Mouse (Mus musculus): ENCODE results near the gene Catsperg1.
"Not testable (repeated sequence)": the region's sequence is repeated elsewhere in the genome, so short reads cannot be mapped to it uniquely, and the experiment has no call there.

The Catsperg1 gene

DNA sequence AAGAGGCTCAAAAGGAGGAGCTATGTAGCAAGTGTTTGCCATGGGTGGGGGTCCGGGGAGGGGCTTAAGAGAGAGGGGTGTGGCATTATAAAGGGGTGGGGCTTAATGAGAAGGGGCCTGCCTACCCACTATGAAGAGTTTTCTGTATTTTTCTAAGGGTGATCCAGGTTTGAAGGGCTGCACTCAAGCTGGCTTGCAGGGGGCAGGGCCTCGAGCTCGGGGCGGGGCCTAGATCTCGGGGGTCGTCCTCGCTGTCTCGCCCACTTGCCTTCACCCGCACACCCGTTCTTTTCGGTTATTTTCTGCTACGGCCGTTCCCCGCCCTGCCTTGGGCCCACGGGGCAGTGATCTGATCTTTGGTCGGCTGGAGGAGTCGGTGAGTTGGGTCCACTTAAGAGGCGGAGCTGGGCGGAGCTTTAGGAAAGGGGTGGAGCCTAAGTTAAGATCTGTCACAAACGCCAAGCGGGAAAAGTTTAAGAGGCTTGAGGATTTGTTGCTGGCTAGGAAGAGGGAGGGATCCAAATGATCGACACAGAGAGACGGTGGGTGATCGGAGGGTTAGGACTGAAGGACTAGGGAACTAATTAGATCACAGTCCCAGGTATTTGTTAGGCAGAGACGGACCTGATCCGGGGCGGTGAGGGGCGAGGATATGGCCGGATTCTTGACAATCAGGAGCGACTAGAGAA, 43.6 kb downstream of the Catsperg1 start, which contains the start of the genes Ggn and Spred3:
Ggn (plus strand) TSS at position 145 of the 689 bp plus-strand sequence.
Spred3 (minus strand) TSS at position 346 of the 689 bp plus-strand sequence.
- DNase-seq (ENCODE audit: low read depth, low spot score), result peak; percentile 53

DNA sequence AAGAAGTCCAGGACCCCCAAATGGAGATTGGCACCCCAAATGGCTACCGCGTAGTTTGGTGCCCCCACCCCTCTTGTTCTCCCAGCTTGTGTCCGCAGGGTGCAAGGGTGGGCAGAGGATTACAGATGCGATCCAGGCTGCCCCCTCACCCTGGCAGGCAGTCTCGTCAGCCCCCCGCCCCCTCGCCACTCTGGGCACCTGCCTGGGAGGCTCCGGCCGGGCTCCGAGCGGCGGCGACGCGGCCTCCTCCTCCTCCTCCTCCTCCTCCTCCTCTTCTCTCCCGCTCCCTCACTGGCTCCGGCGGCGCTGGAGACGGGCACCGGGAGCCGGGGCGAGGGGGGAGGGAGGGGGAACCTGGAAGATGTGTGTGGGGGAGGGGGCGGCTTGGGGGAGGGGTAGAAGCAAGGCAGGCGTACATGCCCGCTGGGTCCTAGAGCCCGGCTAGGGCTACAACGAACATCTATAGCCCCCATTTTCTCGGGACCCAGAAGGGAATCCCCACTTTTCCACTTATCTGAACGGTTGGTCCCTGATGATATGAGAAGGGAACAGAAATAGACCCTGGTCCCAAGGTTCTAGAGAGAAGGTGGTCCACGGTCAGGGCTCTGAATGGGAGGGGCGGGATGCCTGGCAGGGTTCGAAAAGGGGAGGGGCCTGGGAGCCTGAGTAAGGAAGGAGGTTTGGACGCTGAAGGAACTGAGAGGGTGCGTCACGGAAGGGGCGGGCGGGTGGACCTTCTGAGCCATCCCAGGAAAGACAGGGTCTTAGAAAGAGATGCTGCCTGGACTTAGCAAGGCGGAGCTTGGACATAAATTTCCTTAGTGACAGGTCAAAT, 44.4 kb downstream of the Catsperg1 start:
- DNase-seq (ENCODE audit: low read depth, low spot score), result peak; percentile 79

DNA sequence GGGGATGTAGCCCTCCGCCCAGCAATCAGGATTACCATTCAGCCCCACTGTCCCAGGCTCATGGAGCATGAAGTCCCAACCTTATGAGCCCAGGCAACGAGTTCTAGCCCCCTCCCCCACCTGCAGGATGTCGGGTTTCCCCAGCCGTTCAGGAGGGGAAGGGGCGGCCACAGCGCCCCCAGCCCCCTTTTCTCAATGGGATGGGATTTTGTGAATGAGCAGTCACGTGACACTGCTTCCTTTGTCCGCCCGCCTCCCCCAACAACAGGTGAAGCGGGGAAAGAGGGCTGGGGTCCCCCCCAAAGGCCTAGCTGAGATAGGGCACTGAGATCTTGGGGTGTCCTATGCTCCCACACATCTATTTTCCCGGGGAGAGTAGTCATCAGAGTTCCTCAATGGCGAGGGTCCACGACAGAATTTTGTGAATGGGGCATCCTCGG, 45.0 kb downstream of the Catsperg1 start:
- no peak for DNase-seq (ENCODE audit: low read depth, low spot score)

DNA sequence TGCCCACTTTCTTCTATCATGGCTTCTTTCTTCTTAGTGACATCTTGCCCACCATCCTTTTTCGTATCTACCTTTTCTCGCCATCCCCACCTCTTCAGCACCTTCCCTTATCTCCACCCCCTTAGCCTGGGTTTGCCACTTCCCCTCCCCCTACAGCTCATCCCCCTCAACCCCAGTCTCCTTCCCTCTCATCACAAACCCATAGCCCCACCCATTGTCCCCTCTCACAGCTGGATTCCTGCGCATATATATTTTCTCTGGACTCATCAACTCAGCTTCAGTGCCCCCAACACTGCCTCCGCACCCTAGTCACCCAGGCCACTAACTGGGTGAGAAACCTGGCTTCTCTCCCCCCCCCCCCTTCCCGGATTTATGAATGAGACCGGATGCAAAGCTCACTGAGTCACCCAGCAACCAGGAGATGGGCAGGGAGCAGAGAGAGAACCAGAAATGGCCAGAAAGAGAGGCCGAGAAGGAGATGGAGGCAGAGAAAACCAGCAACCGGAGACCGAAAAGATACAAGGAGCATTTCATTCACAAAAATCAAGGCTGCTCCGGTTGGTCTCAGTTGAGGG, 45.6 kb downstream of the Catsperg1 start:
- DNase-seq (ENCODE audit: low read depth, low spot score), result no peak

DNA sequence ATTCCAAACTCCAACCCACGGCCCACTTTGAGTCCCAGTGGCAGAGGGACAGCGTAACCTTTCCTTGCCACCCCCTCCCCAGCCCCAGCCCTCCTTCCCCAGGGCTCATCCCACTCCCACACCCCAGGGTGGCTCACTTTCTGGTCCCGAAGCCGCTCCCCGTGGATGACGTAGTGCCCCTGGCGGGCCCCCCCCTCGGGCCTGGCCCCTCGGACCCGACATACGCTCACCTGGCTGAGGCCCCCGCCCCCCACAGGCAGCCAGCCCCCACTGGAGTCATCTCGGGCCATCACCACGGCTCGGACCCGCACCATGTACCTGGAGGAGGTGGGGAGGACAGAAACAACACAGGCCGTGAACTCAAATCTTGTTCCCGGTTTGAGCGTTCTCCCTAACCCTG, 46.2 kb downstream of the Catsperg1 start:
- DNase-seq (ENCODE audit: low read depth, low spot score), result no peak

DNA sequence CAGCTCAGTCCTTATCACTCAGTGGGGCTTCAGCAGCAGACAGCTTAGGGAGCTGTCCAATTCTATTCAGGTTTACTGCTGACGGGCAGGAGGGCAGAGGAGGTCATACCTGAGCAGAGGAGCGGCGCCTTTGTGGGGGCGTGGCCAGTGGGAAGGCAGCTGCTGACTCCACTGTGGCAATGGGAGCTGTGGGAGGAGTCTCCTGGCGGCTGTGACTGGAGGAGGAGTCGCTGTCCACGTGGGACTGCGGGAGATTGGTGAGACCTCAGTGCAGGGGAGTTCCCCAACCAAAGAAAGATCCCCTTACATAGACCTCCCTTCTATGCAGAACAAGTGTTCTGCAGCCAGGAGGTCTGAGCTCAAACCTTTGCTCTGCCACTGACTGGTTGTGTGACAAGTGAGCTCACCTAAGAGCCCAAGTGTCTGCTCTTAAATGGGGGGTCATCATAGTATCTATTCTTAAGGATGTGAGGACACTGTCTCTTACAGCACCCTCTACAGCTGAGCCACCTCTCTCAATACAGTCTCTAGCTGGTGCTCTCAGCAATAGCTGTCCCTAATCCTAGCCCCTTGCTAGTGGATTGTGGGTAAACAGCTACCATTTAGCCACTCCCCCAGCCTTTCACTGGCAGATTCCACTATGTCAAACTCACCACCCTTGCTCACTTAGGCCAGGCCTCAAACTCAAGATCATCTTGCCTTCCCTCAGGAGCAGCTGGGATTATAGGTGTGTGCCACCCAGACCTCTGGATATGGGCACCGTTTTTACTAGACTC, 50.9 kb downstream of the Catsperg1 start:
- no peak for DNase-seq (ENCODE audit: low read depth, low spot score)

DNA sequence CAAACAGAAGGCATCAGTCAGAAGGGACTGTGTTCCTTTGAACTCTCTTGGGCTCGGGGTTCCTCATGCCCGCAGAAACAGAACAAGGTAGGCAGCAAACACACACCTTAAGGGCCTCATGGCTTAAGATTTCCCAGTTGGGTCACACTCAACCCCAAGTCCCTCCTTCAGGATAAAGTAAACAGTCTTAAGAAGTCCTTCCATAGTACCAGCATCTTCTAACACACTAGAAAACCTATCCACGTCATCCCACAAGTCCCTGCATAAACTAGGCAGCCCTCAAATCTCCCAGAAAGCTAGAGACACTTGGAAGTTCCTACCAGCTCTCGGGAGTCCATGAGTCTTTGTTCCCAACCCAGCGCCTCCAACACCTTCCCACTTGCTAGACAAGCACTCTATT, 51.5 kb downstream of the Catsperg1 start:
- no peak for DNase-seq (ENCODE audit: low read depth, low spot score)

DNA sequence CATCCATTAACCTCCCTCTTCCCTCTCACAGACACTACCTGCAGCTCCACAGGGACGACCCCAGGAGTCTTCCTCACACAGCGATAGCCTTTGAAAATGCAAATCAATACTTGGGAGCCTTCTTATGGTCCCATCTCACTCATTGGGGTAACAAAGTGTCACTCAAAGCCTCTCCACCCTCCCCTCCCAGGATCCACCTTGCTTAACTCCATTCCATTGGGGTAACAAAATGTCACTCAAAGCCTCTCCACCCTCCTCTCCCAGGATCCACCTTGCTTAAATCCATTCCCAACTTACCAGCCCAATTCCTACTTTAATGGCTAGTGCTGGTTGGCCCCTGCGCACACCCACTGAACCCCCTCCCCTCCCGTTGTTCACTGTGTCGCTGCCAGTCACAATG, 55.6 kb downstream of the Catsperg1 start:
- DNase-seq (ENCODE audit: low read depth, low spot score), result no peak

DNA sequence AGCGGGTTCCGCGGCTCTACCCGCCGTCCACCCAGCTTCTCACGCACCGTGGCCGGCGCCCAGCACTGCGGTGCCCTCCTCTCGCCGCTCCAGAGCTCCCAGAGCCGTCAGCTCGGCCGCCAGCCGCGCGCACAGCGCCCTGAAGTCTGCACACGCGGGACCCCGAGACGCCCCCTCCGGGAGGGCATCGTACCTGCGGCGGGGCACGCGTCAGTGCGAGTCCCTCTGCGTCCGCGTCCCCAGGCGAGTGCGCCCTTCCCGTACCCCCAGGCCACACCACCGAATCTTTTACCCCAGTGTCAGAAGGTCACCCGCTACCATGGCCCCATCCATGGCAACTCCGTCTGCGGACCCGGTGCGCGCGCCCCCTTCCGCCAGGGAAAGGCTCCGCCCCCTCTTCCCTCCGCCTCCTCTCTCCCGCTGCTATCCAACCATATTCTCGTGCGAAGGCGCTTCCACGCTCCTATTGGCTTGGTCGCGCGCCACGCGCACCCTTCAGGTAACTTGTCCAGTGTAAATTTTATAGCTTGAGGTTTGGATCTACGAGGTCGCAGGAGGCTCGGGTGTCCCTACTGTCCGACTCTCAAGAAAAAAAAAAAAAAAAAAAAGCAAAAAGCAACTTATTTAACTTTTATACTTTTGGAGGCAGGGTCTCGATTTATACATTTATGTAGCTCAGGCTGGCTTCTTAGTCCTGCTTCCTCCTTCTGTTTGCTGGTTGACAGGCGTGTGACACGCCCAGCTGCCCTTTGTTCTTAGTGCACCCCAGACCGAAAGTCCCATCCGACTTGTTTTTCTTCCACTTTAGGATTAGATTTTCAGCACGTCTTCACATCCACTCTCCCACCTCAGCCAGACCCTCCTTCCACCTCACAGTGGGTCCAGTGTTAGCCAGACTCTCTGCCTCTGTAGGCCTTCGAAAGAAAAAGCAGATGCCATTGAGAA, 57.7 kb downstream of the Catsperg1 start, which contains the start of gene Fam98c:
Fam98c (minus strand) TSS at position 397 of the 945 bp plus-strand sequence.
- peak; percentile 85 for DNase-seq (ENCODE audit: low read depth, low spot score)

DNA sequence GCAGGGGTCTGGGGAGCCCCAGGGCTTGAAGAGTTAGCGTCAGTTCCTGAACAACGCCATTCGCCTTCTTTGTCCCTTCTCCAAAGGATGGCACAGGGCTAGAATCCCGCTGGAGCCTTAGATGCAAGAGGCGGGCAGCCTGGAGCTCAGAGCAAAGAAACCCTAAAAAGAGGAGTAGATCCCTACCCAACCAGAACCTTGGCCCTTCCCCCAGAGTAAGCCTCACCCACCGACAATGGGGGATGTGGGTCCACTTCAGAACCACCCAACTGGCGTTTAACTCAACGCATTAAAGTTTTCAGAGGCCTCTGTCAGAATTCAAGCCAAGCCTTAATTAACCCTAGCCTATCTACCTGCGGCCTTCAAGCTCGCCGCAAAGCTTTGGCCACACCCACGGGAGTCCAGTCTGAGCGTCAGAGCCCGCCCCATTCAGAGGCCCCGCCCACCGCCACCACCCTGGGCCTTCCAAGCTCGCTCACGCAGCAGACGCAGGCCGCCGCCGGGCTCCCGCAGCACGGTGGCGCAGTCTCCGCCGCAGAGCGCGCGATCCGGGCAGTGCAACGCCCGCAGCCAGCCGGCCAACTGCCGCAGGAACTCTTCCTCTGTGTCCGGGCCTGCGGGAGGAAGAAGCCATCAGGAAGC, 58.5 kb downstream of the Catsperg1 start:
- DNase-seq (ENCODE audit: low read depth, low spot score), result peak; percentile 70

DNA sequence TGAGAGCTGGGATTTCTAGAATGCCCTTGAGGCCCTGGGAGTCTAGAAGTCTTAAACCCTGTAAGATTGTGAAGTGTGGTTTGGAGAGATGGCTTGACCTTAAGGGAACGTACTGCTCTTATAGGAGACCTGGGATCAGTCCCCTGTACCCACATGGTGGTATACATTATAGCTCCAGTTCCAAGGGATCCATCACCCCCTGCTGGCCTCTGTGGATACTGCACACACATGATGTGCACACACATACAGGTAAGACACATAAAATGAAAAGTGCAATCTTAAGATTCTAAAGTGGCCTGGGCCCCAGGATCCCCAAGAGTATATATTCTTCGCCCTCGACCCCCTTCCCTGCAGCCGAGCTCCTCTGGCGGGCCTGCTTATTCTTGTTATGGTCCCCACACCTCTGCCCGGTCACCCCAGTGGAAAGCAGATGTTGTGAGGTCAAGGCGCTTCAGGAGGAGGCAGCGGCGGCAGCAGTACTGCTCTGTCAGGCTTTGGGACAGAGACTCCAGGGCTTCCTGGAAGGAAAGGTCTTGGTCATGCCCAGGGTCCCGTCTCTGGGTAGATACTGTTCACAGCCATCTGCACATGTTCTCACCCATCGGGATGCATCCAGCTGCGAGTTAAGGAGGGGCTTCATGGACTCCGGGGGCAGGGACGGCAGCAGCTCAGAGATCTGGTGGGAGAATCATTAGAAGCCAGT, 59.7 kb downstream of the Catsperg1 start:
- DNase-seq (ENCODE audit: low read depth, low spot score), result no peak

DNA sequence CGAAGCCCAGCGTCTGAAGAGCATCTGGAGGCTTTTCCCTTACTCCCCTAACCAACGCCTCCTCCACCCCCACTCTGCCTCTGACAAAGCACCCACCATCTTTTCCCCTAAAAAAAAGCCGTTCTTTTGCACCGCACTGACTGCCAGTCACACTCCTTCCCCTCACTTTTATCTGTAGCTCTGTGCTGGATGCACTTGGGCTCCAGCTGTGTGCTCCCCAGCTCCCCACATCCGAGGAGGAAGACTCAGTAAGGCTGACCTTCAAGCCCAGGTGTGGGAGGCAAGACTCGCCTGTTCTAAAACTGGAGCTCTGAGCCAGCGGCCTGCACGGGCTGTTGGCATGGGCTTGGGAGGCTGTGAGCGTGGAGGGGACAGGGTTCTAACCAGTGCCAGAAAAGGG, 62.3 kb downstream of the Catsperg1 start:
- no peak for DNase-seq (ENCODE audit: low read depth, low spot score)

DNA sequence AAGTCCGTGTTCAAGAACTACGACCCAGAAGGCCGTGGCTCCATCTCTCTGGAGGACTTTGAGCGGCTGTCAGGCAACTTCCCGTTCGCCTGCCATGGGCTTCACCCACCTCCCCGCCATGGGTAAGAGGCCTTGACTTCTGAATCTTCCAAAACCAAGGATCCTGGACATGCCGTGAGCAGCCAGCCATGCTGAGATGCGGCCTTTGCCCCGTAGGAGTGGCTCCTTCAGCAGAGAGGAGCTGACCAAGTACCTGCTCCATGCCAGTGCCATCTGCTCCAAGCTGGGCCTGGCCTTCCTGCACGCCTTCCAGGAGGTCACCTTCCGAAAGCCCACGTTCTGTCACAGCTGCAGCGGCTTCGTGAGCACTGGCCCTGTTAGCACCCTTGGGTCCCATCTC, 65.1 kb downstream of the Catsperg1 start:
- no peak for DNase-seq (ENCODE audit: low read depth, low spot score)

DNA sequence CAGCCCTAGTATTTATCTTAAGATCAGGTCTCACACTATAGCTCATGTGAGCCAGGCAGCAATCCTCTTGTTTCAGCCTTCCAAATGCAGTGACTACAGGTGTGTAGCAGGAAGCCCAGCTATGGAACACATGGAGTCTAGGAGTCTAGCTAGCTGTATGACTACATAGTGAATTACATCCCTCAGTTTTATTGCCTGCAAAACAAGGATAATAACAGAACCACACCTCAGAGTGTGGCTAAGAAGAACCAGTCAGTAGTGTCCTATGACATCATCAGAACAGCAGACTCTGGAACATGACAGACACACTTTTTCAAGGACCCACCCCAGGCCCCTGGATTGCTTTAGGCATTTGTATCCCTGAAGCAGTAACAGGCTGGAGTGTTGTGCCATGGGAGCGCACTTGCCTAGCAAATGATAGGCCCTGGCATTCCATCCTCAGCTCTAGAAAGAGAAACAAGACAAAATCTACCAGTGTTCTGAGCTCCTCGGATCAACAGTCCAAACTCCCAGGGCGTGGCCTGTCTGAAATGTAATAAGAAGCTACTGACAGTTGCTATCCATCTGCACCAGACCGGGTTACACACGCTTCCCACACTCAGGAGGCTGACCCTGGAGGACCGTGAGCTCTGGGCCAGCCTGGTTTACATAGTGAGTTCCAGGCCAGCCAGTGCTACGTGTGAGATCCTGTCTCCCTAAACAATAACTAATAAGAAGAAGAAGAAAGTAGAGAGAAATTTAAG, 67.0 kb downstream of the Catsperg1 start:
- DNase-seq (ENCODE audit: low read depth, low spot score), result no peak

DNA sequence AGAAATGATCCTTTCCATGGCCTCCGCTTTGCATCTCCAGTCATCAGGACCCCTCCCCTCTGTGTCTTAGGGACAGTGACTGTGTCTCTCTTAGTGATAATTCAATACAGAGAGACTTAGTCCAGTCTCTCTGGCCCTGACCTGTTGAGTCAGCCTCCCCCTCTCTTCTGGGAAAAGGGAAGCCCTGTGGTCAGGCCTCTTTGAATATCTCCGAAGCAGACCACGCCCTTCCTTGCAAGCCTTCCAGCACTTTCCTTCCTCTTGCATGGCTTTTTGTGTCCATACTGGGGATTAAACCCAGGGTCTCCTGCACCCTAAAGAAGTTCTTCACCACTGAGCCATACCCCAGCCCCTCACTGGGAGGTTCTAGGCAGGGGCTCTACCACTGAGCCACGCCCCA, 69.8 kb downstream of the Catsperg1 start:
- DNase-seq (ENCODE audit: low read depth, low spot score), result no peak

DNA sequence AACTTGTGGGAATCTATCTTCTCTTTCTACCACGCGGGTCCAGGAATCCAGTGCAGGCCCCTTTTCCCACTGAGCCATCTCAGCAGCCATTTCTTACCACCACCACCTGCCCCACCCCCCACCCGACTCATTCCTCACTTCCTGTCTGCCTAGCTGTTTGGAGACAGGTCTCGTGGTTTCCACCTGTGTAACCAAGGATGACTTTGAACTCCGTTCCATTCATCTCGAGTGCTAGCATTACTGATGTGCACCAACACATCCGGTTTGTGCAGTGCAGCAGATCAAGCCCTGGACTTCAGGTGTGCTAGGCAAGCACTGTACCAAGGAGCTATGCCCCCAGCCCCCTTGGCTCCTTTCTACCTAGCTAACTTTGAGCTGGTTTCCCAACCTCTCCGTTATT, 72.4 kb downstream of the Catsperg1 start:
- no peak for DNase-seq (ENCODE audit: low read depth, low spot score)

DNA sequence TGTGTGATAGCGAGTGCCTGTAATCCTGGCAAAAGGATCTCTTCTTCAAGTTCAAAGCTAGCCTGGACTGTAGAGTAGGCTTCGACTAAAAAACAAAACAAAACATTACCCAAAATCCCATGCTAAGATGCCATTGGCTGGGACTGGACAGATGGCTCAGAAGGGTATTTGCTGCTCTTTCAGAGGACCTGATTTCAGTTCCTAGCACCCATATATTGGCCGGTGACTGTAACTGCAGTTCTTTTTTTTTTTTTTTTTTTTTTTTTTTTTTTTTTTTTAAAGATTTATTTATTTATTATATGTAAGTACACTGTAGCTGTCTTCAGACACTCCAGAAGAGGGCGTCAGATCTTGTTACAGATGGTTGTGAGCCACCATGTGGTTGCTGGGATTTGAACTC, 74.6 kb downstream of the Catsperg1 start:
- DNase-seq (ENCODE audit: low read depth, low spot score), result not testable (repeated sequence)

DNA sequence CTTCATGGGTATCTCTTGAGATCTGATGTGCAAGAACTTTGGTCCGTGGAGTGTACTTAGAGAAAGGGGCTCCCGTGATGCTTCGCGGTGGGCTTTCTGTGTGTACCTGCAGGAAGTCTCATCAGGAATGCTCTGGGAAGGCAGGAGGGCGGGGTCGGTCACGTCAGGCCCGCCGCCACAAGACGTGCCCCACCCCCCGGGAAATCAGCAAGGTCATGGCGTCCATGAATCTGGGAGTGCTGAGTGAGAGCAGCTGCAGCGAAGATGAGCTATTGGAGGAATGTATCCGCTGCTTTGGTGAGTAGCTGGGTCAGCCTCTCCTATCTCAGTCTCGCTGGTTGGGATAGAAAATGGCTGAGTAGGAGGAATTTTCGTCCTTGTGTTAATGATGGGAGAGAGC, 76.4 kb downstream of the Catsperg1 start:
- no peak for DNase-seq (ENCODE audit: low read depth, low spot score)
